Mouse (Mus musculus) midbrain, embryonic 16.5 days (tissue): ENCODE results near the gene Amotl2. TPM values are rescaled to one million over a fixed set of nuclear protein-coding genes. Genes with fewer than 3 reads are reported as not detected.
A peak's percentile ranks its signal among the peaks of the same experiment; 100 is the strongest.

ENCODE experiments used
- ATAC-seq: fragments of 200-750 bp; cut with Nextera tagmentation; 2 replicates; pipeline ENCODE4 v1.8.0; 2017; ENCODE audit warnings: moderate TSS enrichment
- H3K27ac ChIP-seq: fragments of 300-500 bp; sonication (generic); 2 replicates; pipeline ENCODE4 v1.5.1; 2014; ENCODE audit warnings: mild to moderate bottlenecking, low read length, mixed read lengths
- H3K27me3 ChIP-seq: fragments of 300-500 bp; sonication (generic); 2 replicates; pipeline ENCODE4 v1.6.1; 2014; ENCODE audit warnings: low read depth, low read length, mixed read lengths; ENCODE audit not compliant: control insufficient read depth, insufficient read depth
- H3K36me3 ChIP-seq: fragments of 300-500 bp; sonication (generic); 2 replicates; pipeline ENCODE4 v1.6.1; 2014; ENCODE audit warnings: mild to moderate bottlenecking, low read length, moderate library complexity, mixed read lengths; ENCODE audit not compliant: control insufficient read depth, insufficient read depth
- H3K4me1 ChIP-seq: fragments of 300-500 bp; sonication (generic); 2 replicates; pipeline ENCODE4 v1.6.1; 2014; ENCODE audit warnings: mild to moderate bottlenecking, low read length, mixed read lengths; ENCODE audit not compliant: control insufficient read depth, insufficient read depth
- H3K4me2 ChIP-seq: fragments of 300-500 bp; sonication (generic); 2 replicates; pipeline ENCODE4 v1.6.1; 2014; ENCODE audit warnings: mild to moderate bottlenecking, low read length, mixed read lengths
- H3K4me3 ChIP-seq: fragments of 300-500 bp; sonication (generic); 2 replicates; pipeline ENCODE4 v1.5.1; 2014; ENCODE audit warnings: low read depth, mild to moderate bottlenecking, low read length, moderate library complexity, mixed read lengths
- H3K9ac ChIP-seq: fragments of 300-500 bp; sonication (generic); 2 replicates; pipeline ENCODE4 v1.6.1; 2014; ENCODE audit warnings: low read depth, low read length, mixed read lengths
- H3K9me3 ChIP-seq: fragments of 300-500 bp; sonication (generic); replicated peaks from 2 replicates; pipeline ENCODE4 v1.6.1; 2014; ENCODE audit warnings: mild to moderate bottlenecking, low read length, mixed read lengths; ENCODE audit not compliant: control insufficient read depth, poor library complexity, severe bottlenecking
- WGBS: fragments of 180-500 bp; shearing (Covaris S2); extraction: QIAGEN DNeasy Blood & Tissue Kit; methylation state at CpG from one replicate; pipeline ENCODE4 v1.1.7; 2014; 5-methylcytosine and 5-hydroxymethylcytosine counted together
- polyA plus RNA-seq: library from polyadenylated mRNA; unstranded; fragments of >200 nt; fragmentation: Nextera tagmentation; extraction: Ambion mirVana; gene quantifications from 2 replicates; pipeline ENCODE4 v1.2.1, GENCODE M21; 2015

The Amotl2 gene
- 58.4 and 62.9 TPM in 2 replicates for polyA plus RNA-seq

DNA sequence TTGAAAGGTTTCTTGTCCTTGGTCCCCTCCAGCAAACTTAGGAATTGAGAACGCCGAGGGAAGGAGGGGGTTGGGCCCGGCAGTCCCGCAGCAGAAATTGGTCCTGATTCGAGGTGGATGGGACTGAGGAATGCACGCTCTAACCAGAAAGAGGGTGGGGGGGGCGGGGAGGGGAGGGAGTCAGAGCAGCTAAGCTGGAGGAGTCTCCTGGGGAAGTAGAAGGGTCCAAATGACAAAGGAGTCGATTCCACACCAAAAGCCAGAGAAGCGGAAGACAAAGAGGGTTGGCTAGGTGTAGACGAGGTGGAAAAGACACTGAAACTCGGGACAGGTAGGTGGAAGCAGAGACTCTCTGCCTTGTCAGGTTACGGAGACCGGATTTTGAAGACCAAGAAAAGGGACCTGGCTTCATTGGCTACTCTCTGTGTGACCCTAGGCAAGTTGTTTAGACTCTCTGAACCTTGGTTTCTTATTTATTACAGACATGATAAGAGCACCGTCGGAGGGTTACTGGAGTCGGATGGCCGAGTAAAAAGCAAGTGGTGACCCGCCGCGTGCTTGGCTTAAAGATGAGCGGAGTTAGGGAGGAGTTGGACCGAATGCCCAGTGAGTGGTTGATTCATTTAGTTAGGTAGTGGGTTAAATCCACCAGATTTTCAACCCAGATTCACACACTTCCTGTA is at the start of gene Amotl2:
Gene Amotl2 (plus strand): TSS at position 192 of the 683 bp plus-strand sequence.
- 3% methylated on average over 22 of the region's 22 CpGs for WGBS
- H3K4me1 ChIP-seq: peaks cover 27% of the 10 kb centered on the region
- H3K27ac ChIP-seq: peak within 1 kb of the TSS; percentile 98

GRCm38 (mm10) chr9:102668115-102668514 is 48.4 kb upstream of the Amotl2 start:
- no peak overlapping the region for H3K27ac ChIP-seq
- H3K9me3 ChIP-seq: no peaks in the 10 kb centered on the region
- WGBS: 37% methylated on average over 6 of the region's 6 CpGs
- no peak overlapping the region for H3K9ac ChIP-seq
- no peak for ATAC-seq
- no peaks in the 10 kb centered on the region for H3K36me3 ChIP-seq
- H3K4me2 ChIP-seq: no peak overlapping the region
- H3K4me3 ChIP-seq: no peak overlapping the region
- no peaks in the 10 kb centered on the region for H3K4me1 ChIP-seq
- H3K27me3 ChIP-seq: no peaks in the 10 kb centered on the region

More for the DNA sequence above, at the start of gene Amotl2:
- H3K4me2 ChIP-seq: peak within 1 kb of the TSS; percentile 96
- H3K36me3 ChIP-seq: peaks cover 6% of the 10 kb centered on the region; the same call in 1 of the 2 replicates
- peak within 1 kb of the TSS; percentile 87 for H3K4me3 ChIP-seq
- no peaks in the 10 kb centered on the region for H3K27me3 ChIP-seq
- peak within 1 kb of the TSS; percentile 98 for H3K9ac ChIP-seq
- ATAC-seq: no peak
- H3K9me3 ChIP-seq: no peaks in the 10 kb centered on the region

- no peak overlapping the region for H3K4me2 ChIP-seq
- no peak overlapping the region for H3K4me3 ChIP-seq
- H3K27ac ChIP-seq: no peak overlapping the region
- 87% methylated on average over 12 of the region's 12 CpGs for WGBS
- ATAC-seq: no peak
- no peaks in the 10 kb centered on the region for H3K27me3 ChIP-seq
- H3K9ac ChIP-seq: no peak overlapping the region
- no peaks in the 10 kb centered on the region for H3K4me1 ChIP-seq
- H3K36me3 ChIP-seq: no peaks in the 10 kb centered on the region
- no peaks in the 10 kb centered on the region for H3K9me3 ChIP-seq
Measured at GRCm38 (mm10) chr9:102668906-102669305, 47.6 kb upstream of the Amotl2 start.

DNA sequence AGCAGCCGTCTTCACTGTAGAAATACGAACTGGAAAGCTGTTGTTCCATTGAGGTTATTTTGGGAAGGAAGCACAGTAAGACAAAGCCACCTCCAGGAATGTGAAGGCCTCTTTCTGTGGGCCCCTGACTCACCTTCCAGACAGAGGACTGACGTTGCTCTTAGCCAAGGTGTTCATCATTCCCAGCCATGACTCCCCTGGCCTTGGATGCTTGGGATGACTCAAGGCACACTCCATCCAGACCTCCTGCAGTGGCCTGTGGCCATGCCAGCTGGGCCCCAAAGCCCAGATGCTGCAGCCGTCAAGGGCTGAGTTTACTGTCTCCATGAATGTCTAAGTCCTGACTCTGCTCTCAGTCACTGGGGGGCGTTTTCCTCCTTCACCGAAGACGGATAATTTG is 43.1 kb upstream of the Amotl2 start:
- no peaks in the 10 kb centered on the region for H3K4me1 ChIP-seq
- no peak overlapping the region for H3K9ac ChIP-seq
- H3K27me3 ChIP-seq: no peaks in the 10 kb centered on the region
- H3K27ac ChIP-seq: no peak overlapping the region
- no peaks in the 10 kb centered on the region for H3K36me3 ChIP-seq
- no peak overlapping the region for H3K4me2 ChIP-seq
- no peak overlapping the region for H3K4me3 ChIP-seq
- H3K9me3 ChIP-seq: no peaks in the 10 kb centered on the region
- 76% methylated on average over 7 of the region's 7 CpGs for WGBS
- ATAC-seq: no peak

GRCm38 (mm10) chr9:102675922-102676321 is 40.5 kb upstream of the Amotl2 start:
- Histone ChIP-seq H3K27me3 (no peaks in the 10 kb centered on the region), H3K4me2 (no peak overlapping the region), H3K36me3 (no peaks in the 10 kb centered on the region), H3K9me3 (no peaks in the 10 kb centered on the region), H3K4me3 (no peak overlapping the region), H3K27ac (no peak overlapping the region), H3K9ac (no peak overlapping the region), H3K4me1 (no peaks in the 10 kb centered on the region)
- no peak for ATAC-seq
- WGBS: 79% methylated on average over 5 of the region's 5 CpGs

- 60% methylated on average over 7 of the region's 7 CpGs for WGBS
- Histone ChIP-seq H3K27me3 (no peaks in the 10 kb centered on the region), H3K4me1 (no peaks in the 10 kb centered on the region), H3K4me3 (no peak overlapping the region), H3K4me2 (no peak overlapping the region), H3K9me3 (no peaks in the 10 kb centered on the region), H3K36me3 (no peaks in the 10 kb centered on the region), H3K27ac (no peak overlapping the region), H3K9ac (no peak overlapping the region)
- ATAC-seq: no peak
Measured at GRCm38 (mm10) chr9:102681470-102681869, 35.0 kb upstream of the Amotl2 start.

- 33% methylated on average over 4 of the region's 4 CpGs for WGBS
- Histone ChIP-seq H3K27me3 (no peaks in the 10 kb centered on the region), H3K36me3 (no peaks in the 10 kb centered on the region), H3K9ac (no peak overlapping the region), H3K4me3 (no peak overlapping the region), H3K9me3 (no peaks in the 10 kb centered on the region), H3K4me2 (no peak overlapping the region), H3K4me1 (peaks cover 18% of the 10 kb centered on the region), H3K27ac (peak overlapping the region; percentile 6)
- ATAC-seq: no peak
Measured at GRCm38 (mm10) chr9:102687943-102688342, 28.5 kb upstream of the Amotl2 start.

DNA sequence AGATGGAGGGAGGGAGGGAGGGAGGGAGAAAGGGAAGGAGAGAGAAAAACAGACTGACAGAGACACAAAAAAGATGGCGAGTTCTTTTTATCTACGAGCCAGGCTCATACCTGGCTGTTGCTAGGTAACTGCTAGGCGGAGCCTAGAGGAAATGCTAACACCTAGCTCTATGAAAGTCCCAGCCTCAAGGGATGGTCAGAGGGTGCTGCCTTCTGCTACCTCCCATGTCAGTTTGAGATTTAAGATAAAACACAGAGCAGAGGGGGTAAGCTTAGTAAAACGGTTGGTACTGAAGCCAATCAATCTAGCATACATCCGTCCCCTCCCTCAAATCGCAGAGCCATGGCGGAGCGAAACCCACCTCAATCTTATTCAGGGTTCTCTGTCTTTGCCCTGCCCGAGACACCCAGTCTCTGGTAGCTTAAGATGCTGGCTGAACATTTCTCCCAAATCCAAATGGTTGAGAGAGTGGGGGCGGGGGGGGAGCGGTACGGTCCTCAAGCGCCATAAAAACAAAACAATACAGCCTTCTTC is 27.0 kb upstream of the Amotl2 start:
- peaks cover 18% of the 10 kb centered on the region for H3K4me1 ChIP-seq
- H3K4me3 ChIP-seq: peak overlapping the region; percentile 47
- peak overlapping the region; percentile 96 for H3K27ac ChIP-seq
- no peaks in the 10 kb centered on the region for H3K36me3 ChIP-seq
- WGBS: 1% methylated on average over 12 of the region's 13 CpGs
- no peaks in the 10 kb centered on the region for H3K27me3 ChIP-seq
- ATAC-seq: peak; percentile 82
- peak overlapping the region; percentile 75 for H3K4me2 ChIP-seq
- no peaks in the 10 kb centered on the region for H3K9me3 ChIP-seq
- peak overlapping the region; percentile 80 for H3K9ac ChIP-seq

- peak; percentile 88 for ATAC-seq
- Histone ChIP-seq H3K36me3 (no peaks in the 10 kb centered on the region), H3K27me3 (no peaks in the 10 kb centered on the region), H3K4me2 (peak overlapping the region; percentile 75), H3K4me3 (peak overlapping the region; percentile 47), H3K27ac (peak overlapping the region; percentile 96), H3K4me1 (peaks cover 18% of the 10 kb centered on the region), H3K9ac (peak overlapping the region; percentile 80), H3K9me3 (no peaks in the 10 kb centered on the region)
- under 1% methylated on average over 44 of the region's 44 CpGs for WGBS
Measured at GRCm38 (mm10) chr9:102689940-102690642, 26.4 kb upstream of the Amotl2 start.
